Mouse (Mus musculus) liver, embryonic 11.5 days (tissue): Measurements from ENCODE around the gene Mogs. TPM values are rescaled to one million over a fixed set of nuclear protein-coding genes. Genes with fewer than 3 reads are reported as not detected.
A peak's percentile ranks its signal among the peaks of the same experiment; 100 is the strongest.

Experiments used
- ATAC-seq: fragments of 200-750 bp; cut with Nextera tagmentation; replicated peaks from 2 replicates; pipeline ENCODE4 v1.8.0; 2017; ENCODE audit warnings: moderate number of reproducible peaks, mild to moderate bottlenecking, moderate TSS enrichment, moderate library complexity; ENCODE audit not compliant: low FRiP score
- DNase-seq: peaks from one replicate; pipeline ENCODE4 v3.0.0-alpha.2; 2017; ENCODE audit warnings: low spot score
- H3K27ac ChIP-seq: fragments of 300-500 bp; sonication (generic); 2 replicates; pipeline ENCODE4 v1.5.1; 2014; ENCODE audit warnings: mild to moderate bottlenecking, low read depth, low read length, control low read depth
- H3K27me3 ChIP-seq: fragments of 300-500 bp; sonication (generic); replicated peaks from 2 replicates; pipeline ENCODE4 v1.6.1; 2014; ENCODE audit warnings: low read length, mixed read lengths; ENCODE audit not compliant: control insufficient read depth, insufficient read depth
- H3K36me3 ChIP-seq: fragments of 300-500 bp; sonication (generic); 2 replicates; pipeline ENCODE4 v1.6.1; 2014; ENCODE audit warnings: mild to moderate bottlenecking, low read length, moderate library complexity, mixed read lengths; ENCODE audit not compliant: control insufficient read depth, insufficient read depth
- H3K4me1 ChIP-seq: fragments of 300-500 bp; sonication (generic); replicated peaks from 2 replicates; pipeline ENCODE4 v1.6.1; 2014; ENCODE audit warnings: low read length, mixed read lengths; ENCODE audit not compliant: control insufficient read depth, insufficient read depth
- H3K4me2 ChIP-seq: fragments of 300-500 bp; sonication (generic); 2 replicates; pipeline ENCODE4 v1.6.1; 2014; ENCODE audit warnings: mild to moderate bottlenecking, control low read depth, moderate library complexity
- H3K4me3 ChIP-seq: fragments of 300-500 bp; sonication (generic); 2 replicates; pipeline ENCODE4 v1.5.1; 2014; ENCODE audit warnings: low read depth, low read length, control low read depth
- H3K9ac ChIP-seq: fragments of 300-500 bp; sonication (generic); 2 replicates; pipeline ENCODE4 v1.6.1; 2014; ENCODE audit warnings: low read depth, low read length, control low read depth
- H3K9me3 ChIP-seq: fragments of 300-500 bp; sonication (generic); 2 replicates; pipeline ENCODE4 v1.6.1; 2016; ENCODE audit warnings: low read length, inconsistent platforms, mixed read lengths; ENCODE audit not compliant: control insufficient read depth
- WGBS: fragments of 180-500 bp; shearing (Covaris S2); extraction: QIAGEN DNeasy Blood & Tissue Kit; methylation state at CpG from one replicate; pipeline ENCODE4 v1.1.7; 2014; 5-methylcytosine and 5-hydroxymethylcytosine counted together
- polyA plus RNA-seq: library from polyadenylated mRNA; unstranded; fragments of >200 nt; fragmentation: Nextera tagmentation; extraction: Ambion mirVana; gene quantifications from 2 replicates; pipeline ENCODE4 v1.2.1, GENCODE M21; 2014

The Mogs gene
- polyA plus RNA-seq, 1 experiment from 2014 or later, result 88.9 TPM

DNA sequence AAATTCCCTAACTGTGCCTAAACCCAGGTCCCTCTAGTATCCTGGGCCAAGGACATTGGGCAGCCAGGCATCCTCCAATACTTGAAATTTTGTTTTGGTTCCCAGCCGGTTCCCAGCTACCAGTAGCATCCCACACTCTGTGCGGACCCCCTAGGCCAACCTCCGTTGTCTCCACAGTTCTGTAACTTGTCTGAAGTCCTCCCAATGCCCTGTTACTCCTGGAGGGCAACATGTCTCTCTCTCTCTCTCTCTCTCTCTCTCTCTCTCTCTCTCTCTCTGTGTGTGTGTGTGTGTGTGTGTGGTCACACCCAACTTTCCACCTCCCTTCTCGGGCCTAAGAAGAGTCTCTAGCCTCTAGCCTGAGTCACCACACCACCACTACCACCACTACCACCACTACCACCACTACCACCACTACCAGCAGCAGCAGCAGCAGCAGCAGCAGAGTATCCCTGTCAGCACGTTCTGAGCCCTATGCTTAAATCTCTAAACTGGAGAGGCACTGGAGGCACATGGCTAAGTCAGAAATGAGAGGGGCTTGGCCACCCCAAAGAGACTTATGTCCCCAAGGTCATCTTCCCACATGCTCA lies 21.1 kb downstream of the Mogs start:
- Histone ChIP-seq H3K9ac (peak overlapping the region; percentile 86), H3K36me3 (no peaks in the 10 kb centered on the region; the same call in 1 of the 2 replicates), H3K4me2 (peak overlapping the region; percentile 86), H3K27ac (peak overlapping the region; percentile 97), H3K9me3 (no peaks in the 10 kb centered on the region), H3K4me3 (peak overlapping the region; percentile 63), H3K27me3 (peaks cover 15% of the 10 kb centered on the region), H3K4me1 (peaks cover 31% of the 10 kb centered on the region)
- no peak for ATAC-seq
- WGBS, result 25% methylated on average over 5 of the region's 5 CpGs
- DNase-seq, result no peak

GRCm38 (mm10) chr6:83136881-83137575 lies 21.7 kb downstream of the Mogs start:
- peak overlapping the region; percentile 86 for H3K9ac ChIP-seq
- ATAC-seq (peak; percentile 50), DNase-seq (peak; percentile 80)
- WGBS, result 4% methylated on average over 24 of the region's 26 CpGs
- peaks cover 33% of the 10 kb centered on the region for H3K4me1 ChIP-seq
- no peaks in the 10 kb centered on the region; the same call in 1 of the 2 replicates for H3K36me3 ChIP-seq
- H3K9me3 ChIP-seq, result no peaks in the 10 kb centered on the region
- peak overlapping the region; percentile 86 for H3K4me2 ChIP-seq
- H3K27me3 ChIP-seq, result peaks cover 20% of the 10 kb centered on the region
- peak overlapping the region; percentile 97 for H3K27ac ChIP-seq
- H3K4me3 ChIP-seq, result peak overlapping the region; percentile 63

DNA sequence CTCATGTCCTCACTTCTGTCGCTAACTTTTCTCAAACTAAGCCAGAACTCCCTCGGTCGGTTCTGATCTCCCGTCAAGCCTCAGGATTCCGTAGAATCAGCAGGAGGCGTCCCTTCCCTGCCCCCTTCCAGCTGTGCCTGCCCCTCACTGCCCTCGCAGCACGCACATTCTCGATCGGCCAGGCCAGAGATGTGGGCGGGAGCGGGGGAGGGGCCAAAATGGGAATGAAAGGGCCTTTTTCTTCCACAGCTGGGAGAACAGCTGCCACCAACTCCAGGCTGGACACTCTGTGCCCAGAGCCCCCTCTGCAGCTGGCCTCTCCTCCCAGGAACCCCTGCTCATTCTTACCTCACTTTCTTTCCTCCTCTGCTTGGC lies 22.3 kb downstream of the Mogs start:
- Histone ChIP-seq H3K4me2 (peak overlapping the region; percentile 86), H3K36me3 (no peaks in the 10 kb centered on the region; the same call in 1 of the 2 replicates), H3K9me3 (no peaks in the 10 kb centered on the region), H3K4me3 (peak overlapping the region; percentile 63), H3K9ac (peak overlapping the region; percentile 86), H3K4me1 (peaks cover 37% of the 10 kb centered on the region), H3K27ac (peak overlapping the region; percentile 97), H3K27me3 (peaks cover 26% of the 10 kb centered on the region)
- peak; percentile 86 for DNase-seq
- under 1% methylated on average over 12 of the region's 12 CpGs for WGBS
- peak; percentile 64 for ATAC-seq

DNA sequence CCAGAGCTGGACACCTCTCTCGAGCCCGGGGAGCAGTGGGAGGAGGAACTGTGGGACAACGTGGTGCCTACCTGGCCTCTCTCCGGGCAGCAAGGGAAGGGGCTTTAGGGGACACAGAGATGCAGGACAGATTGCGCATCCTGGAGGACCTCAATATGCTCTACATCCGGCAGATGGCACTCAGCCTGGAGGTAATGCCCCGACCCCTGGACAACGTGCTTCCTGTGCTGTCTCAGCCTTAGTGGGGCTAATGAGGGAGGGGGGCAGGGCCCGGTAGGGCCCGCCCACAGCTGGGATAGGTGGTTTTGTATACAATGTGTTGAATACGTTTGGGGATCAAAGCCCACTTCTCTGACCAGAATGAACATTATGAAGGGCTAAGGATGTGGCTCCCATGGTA lies 22.8 kb downstream of the Mogs start:
- Histone ChIP-seq H3K4me1 (peaks cover 37% of the 10 kb centered on the region), H3K9me3 (no peaks in the 10 kb centered on the region), H3K27me3 (peaks cover 30% of the 10 kb centered on the region), H3K36me3 (no peaks in the 10 kb centered on the region; the same call in 1 of the 2 replicates), H3K4me2 (peak overlapping the region; percentile 86), H3K9ac (peak overlapping the region; percentile 86), H3K27ac (peak overlapping the region; percentile 97), H3K4me3 (peak overlapping the region; percentile 63)
- no peak for DNase-seq
- WGBS, result 2% methylated on average over 11 of the region's 11 CpGs
- ATAC-seq, result peak; percentile 48

DNA sequence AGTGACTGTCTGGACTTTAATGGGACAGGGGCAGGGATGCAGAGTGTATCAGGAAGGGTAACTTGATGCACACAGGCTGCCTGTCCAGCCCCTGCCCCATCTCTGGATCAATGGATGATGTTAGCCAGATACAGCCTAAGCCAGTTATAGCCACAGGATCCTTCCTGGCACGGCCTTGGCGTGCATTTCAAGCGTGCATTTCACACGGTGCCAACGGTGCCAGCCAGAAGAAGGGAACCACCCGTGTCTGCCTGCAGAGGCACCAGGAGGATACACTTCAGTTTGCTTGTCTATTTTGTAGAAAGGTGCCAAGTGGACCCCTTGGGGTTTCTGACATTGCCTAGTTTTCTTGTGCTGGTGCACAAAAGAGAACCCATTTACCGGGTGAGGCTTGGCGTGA lies 24.7 kb downstream of the Mogs start:
- Histone ChIP-seq H3K36me3 (no peaks in the 10 kb centered on the region; the same call in 1 of the 2 replicates), H3K27ac (no peak overlapping the region), H3K4me2 (no peak overlapping the region), H3K9ac (no peak overlapping the region), H3K27me3 (peaks cover 29% of the 10 kb centered on the region), H3K4me1 (peaks cover 34% of the 10 kb centered on the region), H3K4me3 (no peak overlapping the region), H3K9me3 (no peaks in the 10 kb centered on the region)
- DNase-seq (no peak), ATAC-seq (no peak)
- 90% methylated on average over 8 of the region's 8 CpGs for WGBS

GRCm38 (mm10) chr6:83141636-83142035 lies 26.3 kb downstream of the Mogs start:
- DNase-seq (no peak), ATAC-seq (no peak)
- 40% methylated on average over 4 of the region's 4 CpGs for WGBS
- Histone ChIP-seq H3K36me3 (no peaks in the 10 kb centered on the region; the same call in 1 of the 2 replicates), H3K27ac (no peak overlapping the region), H3K4me3 (no peak overlapping the region), H3K27me3 (peaks cover 17% of the 10 kb centered on the region), H3K4me2 (no peak overlapping the region), H3K4me1 (peaks cover 23% of the 10 kb centered on the region), H3K9me3 (no peaks in the 10 kb centered on the region), H3K9ac (no peak overlapping the region)

- Histone ChIP-seq H3K36me3 (no peaks in the 10 kb centered on the region; the same call in 1 of the 2 replicates), H3K9me3 (no peaks in the 10 kb centered on the region), H3K4me1 (peaks cover 20% of the 10 kb centered on the region), H3K4me3 (peak overlapping the region; percentile 35), H3K27me3 (peaks cover 17% of the 10 kb centered on the region), H3K4me2 (peak overlapping the region; percentile 65), H3K9ac (peak overlapping the region; percentile 26), H3K27ac (no peak overlapping the region)
- 8% methylated on average over 41 of the region's 41 CpGs for whole genome bisulfite sequencing
- DNase-seq (no peak), ATAC-seq (no peak)
Measured at GRCm38 (mm10) chr6:83142211-83142731, 27.0 kb downstream of the Mogs start.

DNA sequence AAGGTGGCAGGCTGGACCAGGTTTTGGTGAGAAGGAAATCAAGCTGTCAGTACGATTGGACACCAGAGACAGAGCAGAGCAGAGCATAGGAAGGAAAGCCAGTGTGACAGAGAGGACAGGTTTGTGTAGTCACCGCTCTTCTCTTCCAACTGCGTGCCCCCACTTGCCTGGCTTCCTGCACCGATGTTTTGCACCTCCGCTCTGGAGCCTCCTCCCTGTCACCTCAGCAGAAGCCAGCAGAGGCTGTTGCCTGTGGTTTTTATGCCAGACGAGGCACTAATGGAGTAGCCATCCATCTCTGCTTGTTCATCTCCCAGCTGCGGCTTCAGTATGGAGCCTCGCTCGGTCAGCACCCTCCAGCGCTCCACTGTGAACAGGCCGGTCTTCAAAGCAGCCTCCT lies 27.6 kb downstream of the Mogs start:
- no peak for ATAC-seq

More for the DNA sequence above, 27.6 kb downstream of the Mogs start:
- H3K36me3 ChIP-seq, result peaks cover 3% of the 10 kb centered on the region; the same call in 1 of the 2 replicates
- no peak overlapping the region for H3K27ac ChIP-seq
- H3K27me3 ChIP-seq, result peaks cover 17% of the 10 kb centered on the region
- 44% methylated on average over 11 of the region's 11 CpGs for WGBS
- no peaks in the 10 kb centered on the region for H3K9me3 ChIP-seq
- H3K9ac ChIP-seq, result no peak overlapping the region
- no peak for DNase-seq
- peaks cover 16% of the 10 kb centered on the region for H3K4me1 ChIP-seq
- H3K4me3 ChIP-seq, result no peak overlapping the region
- H3K4me2 ChIP-seq, result no peak overlapping the region
